Mouse (Mus musculus) neural tube, embryonic 14.5 days (tissue): ENCODE measurements around the gene Phf21a. TPM values are rescaled to one million over a fixed set of nuclear protein-coding genes. Genes with fewer than 3 reads are reported as not detected.

Source experiments
- ATAC-seq: fragments of 200-750 bp; cut with Nextera tagmentation; 2 replicates; pipeline ENCODE4 v1.8.0; 2017; ENCODE audit warnings: low read depth, mild to moderate bottlenecking, moderate TSS enrichment, moderate library complexity
- H3K27ac ChIP-seq: fragments of 300-500 bp; sonication (generic); 2 replicates; pipeline ENCODE4 v1.5.1; 2014; ENCODE audit warnings: low read depth, mild to moderate bottlenecking, control low read depth, low read length, moderate library complexity, mixed read lengths
- H3K27me3 ChIP-seq: fragments of 300-500 bp; sonication (generic); 2 replicates; pipeline ENCODE4 v1.6.1; 2014; ENCODE audit warnings: low read length; ENCODE audit not compliant: control insufficient read depth, insufficient read depth
- H3K36me3 ChIP-seq: fragments of 300-500 bp; sonication (generic); 2 replicates; pipeline ENCODE4 v1.6.1; 2014; ENCODE audit warnings: low read length, mixed read lengths; ENCODE audit not compliant: control insufficient read depth, insufficient read depth
- H3K4me1 ChIP-seq: fragments of 300-500 bp; sonication (generic); 2 replicates; pipeline ENCODE4 v1.6.1; 2014; ENCODE audit warnings: low read length; ENCODE audit not compliant: control insufficient read depth, insufficient read depth
- H3K4me2 ChIP-seq: fragments of 300-500 bp; sonication (generic); 2 replicates; pipeline ENCODE4 v1.6.1; 2014; ENCODE audit warnings: mild to moderate bottlenecking, low read depth, low read length, control low read depth
- H3K4me3 ChIP-seq: fragments of 300-500 bp; sonication (generic); 2 replicates; pipeline ENCODE4 v1.5.1; 2014; ENCODE audit warnings: low read depth, low read length, control low read depth, mixed read lengths
- H3K9ac ChIP-seq: fragments of 300-500 bp; sonication (generic); replicated peaks from 2 replicates; pipeline ENCODE4 v1.6.1; 2014; ENCODE audit warnings: low read depth, mild to moderate bottlenecking, control low read depth, low read length, mixed read lengths
- H3K9me3 ChIP-seq: fragments of 300-500 bp; sonication (generic); 2 replicates; pipeline ENCODE4 v1.6.1; 2016; ENCODE audit warnings: low read length; ENCODE audit not compliant: control insufficient read depth
- WGBS: fragments of 180-500 bp; shearing (Covaris S2); extraction: QIAGEN DNeasy Blood & Tissue Kit; methylation state at CpG from one replicate; pipeline ENCODE4 v1.1.7; 2014; 5-methylcytosine and 5-hydroxymethylcytosine counted together
- polyA plus RNA-seq: library from polyadenylated mRNA; unstranded; fragments of >200 nt; fragmentation: Nextera tagmentation; extraction: Ambion mirVana; gene quantifications from 2 replicates; pipeline ENCODE4 v1.2.1, GENCODE M21; 2014

Phf21a gene
- polyA plus RNA-seq, 1 experiment from 2014 or later, result 39.9 TPM

- Histone ChIP-seq H3K9ac (no peak overlapping the region), H3K4me3 (no peak overlapping the region), H3K4me2 (no peak overlapping the region), H3K27me3 (no peaks in the 10 kb centered on the region), H3K9me3 (no peaks in the 10 kb centered on the region), H3K27ac (no peak overlapping the region), H3K4me1 (peaks cover 22% of the 10 kb centered on the region), H3K36me3 (no peaks in the 10 kb centered on the region)
- ATAC-seq, result no peak
- WGBS, result 79% methylated on average over 5 of the region's 5 CpGs
Measured at GRCm38 (mm10) chr2:92190960-92191359, 98.0 kb downstream of the Phf21a start.

DNA sequence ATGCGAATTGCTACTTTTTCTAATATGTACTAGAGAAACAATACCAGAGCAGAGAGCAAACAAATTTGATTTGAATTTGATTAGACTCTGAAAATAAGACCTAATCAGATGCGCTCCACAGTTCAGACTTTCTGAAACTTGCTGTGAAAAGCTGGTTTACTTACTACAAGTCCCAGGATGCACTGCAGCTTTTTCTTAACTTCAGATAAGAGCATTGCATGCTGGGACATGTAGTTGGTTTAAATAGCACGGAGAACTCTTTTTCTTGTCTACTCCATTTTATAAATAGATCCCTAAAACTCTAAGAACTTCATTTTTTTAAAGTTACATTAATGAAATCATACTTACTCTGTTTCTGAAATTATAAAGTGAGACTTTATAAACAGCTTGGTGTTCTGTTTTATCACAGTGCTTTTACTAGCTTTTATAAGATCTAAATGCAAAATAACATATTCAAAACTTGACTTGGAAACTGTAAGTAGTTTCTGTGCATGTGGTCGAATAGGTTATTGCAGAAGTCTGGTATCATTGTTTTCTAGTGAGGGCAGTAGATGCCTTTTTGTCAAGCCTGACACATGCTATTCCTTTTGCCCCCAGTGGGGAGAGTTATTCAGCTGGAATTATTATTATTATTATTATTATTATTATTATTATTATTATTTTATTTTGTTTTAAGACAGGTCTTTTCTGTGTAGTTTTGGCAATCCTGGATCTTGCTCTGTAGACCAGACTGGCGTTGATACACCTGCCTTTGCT is 99.1 kb downstream of the Phf21a start:
- Histone ChIP-seq H3K27me3 (no peaks in the 10 kb centered on the region), H3K4me1 (peaks cover 15% of the 10 kb centered on the region; the same call in 1 of the 2 replicates), H3K4me2 (no peak overlapping the region), H3K27ac (no peak overlapping the region), H3K4me3 (no peak overlapping the region), H3K9me3 (no peaks in the 10 kb centered on the region), H3K9ac (no peak overlapping the region), H3K36me3 (no peaks in the 10 kb centered on the region)
- 76% methylated on average over 5 of the region's 5 CpGs for WGBS
- ATAC-seq, result no peak

DNA sequence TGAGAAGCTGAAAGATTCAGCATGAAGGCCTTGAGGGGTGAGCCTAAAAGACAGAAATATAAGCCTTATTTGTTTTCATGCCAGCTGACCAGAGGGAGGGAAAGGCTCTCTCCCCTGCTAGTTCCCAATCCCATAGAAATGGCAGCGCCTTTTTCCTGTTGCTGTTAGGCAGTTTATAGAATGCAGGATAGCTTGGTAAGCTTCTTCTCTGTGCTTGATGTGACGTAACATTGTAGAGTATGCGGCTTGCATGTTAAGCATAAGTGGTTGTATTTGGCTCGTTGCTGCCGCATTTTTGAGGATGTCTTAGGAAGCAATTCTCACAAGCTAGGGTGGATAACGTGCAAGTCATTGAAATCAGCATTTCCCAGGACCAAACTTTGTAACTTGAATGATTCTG is 105.2 kb downstream of the Phf21a start:
- Histone ChIP-seq H3K9me3 (no peaks in the 10 kb centered on the region), H3K4me3 (no peak overlapping the region), H3K4me1 (peaks cover 14% of the 10 kb centered on the region; the same call in 1 of the 2 replicates), H3K36me3 (no peaks in the 10 kb centered on the region), H3K27me3 (no peaks in the 10 kb centered on the region), H3K9ac (no peak overlapping the region), H3K27ac (peak overlapping the region; percentile 48), H3K4me2 (peak overlapping the region; percentile 11; the same call in 1 of the 2 replicates)
- no peak for ATAC-seq
- 47% methylated on average over 6 of the region's 6 CpGs for WGBS

- Histone ChIP-seq H3K4me2 (peak overlapping the region; percentile 11; the same call in 1 of the 2 replicates), H3K36me3 (no peaks in the 10 kb centered on the region), H3K9me3 (no peaks in the 10 kb centered on the region), H3K9ac (no peak overlapping the region), H3K27me3 (no peaks in the 10 kb centered on the region), H3K4me3 (no peak overlapping the region), H3K4me1 (peaks cover 14% of the 10 kb centered on the region; the same call in 1 of the 2 replicates), H3K27ac (peak overlapping the region; percentile 48)
- ATAC-seq, result no peak
- WGBS, result 60% methylated on average over 7 of the region's 7 CpGs
Measured at GRCm38 (mm10) chr2:92198747-92199146, 105.8 kb downstream of the Phf21a start.

DNA sequence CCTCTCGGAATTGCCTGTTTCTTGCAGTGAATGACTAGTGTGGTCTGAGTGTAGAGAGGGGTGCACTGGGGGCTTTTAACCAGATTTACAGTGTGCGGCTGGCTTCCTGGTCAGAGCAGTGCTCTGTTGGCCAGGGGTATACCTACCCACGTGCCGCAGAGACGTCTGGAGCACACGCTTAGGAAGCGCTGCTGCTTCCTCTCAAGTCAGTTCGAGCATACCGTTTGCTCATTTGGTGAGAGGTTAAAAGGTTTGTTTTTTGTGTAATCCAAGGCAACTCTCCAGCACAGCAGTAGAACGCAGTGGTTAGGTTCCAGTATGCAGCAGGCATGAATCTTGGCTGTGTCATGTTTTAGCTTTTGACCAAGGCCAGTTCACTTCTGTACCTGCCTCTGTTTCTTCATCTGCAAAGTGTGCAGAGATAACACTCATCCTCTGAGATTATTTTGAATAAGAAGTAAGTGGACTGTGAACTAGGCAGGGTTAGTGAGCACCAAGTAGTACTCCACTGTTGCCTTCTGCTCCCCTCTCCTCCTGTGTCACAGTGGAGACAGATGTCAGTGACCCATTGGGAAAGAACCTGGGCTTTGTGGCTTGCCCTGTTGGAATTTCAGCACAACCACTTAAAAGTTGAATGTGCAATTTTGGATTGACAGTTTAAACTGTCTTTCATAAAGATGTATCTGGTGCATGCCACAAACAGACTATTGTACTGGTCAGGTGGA is 106.8 kb downstream of the Phf21a start:
- H3K36me3 ChIP-seq, result no peaks in the 10 kb centered on the region
- no peak overlapping the region for H3K4me3 ChIP-seq
- no peak overlapping the region for H3K27ac ChIP-seq
- whole genome bisulfite sequencing, result 71% methylated on average over 10 of the region's 10 CpGs
- no peaks in the 10 kb centered on the region for H3K9me3 ChIP-seq
- H3K4me2 ChIP-seq, result no peak overlapping the region
- peaks cover 14% of the 10 kb centered on the region; the same call in 1 of the 2 replicates for H3K4me1 ChIP-seq
- ATAC-seq, result no peak
- H3K27me3 ChIP-seq, result no peaks in the 10 kb centered on the region
- no peak overlapping the region for H3K9ac ChIP-seq

DNA sequence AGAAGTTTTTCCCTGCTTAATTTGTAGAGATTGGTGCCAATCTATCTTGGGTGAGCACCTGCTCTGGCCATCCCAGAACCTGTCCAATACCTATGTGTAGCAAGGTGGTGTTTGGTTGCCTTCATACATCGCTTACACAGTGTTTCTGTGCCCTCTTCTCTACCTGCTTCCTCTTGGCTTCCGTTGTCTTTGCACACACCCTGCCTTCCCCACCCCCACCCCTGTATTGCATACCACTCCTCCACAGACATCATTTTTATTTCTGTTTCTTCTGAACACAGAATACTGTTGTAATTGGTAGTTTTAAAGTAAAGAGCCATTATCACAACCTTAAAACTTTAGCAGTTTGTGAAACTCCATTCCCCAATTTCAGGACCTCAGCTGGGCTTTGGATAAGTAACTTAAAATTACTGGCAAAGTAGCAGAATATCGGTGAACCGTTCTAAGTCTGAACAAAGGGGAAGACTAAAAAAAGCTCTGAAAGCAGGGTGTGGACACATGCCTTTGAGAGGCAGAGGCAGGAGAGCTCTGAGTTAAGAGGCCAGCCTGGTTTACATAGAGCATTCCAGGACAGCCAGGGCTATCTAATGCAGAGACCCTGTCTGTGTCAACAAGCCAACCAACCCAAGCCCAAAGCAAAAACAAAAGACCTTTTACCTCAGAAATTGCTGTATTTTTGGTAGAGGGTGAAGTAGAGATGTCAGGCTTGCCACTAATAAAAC is 109.6 kb downstream of the Phf21a start:
- H3K9ac ChIP-seq, result no peak overlapping the region
- H3K9me3 ChIP-seq, result no peaks in the 10 kb centered on the region
- H3K4me2 ChIP-seq, result no peak overlapping the region
- 72% methylated on average over 4 of the region's 4 CpGs for WGBS
- no peak overlapping the region for H3K27ac ChIP-seq
- H3K4me1 ChIP-seq, result peaks cover 14% of the 10 kb centered on the region; the same call in 1 of the 2 replicates
- H3K27me3 ChIP-seq, result no peaks in the 10 kb centered on the region
- ATAC-seq, result no peak
- no peaks in the 10 kb centered on the region for H3K36me3 ChIP-seq
- H3K4me3 ChIP-seq, result no peak overlapping the region

DNA sequence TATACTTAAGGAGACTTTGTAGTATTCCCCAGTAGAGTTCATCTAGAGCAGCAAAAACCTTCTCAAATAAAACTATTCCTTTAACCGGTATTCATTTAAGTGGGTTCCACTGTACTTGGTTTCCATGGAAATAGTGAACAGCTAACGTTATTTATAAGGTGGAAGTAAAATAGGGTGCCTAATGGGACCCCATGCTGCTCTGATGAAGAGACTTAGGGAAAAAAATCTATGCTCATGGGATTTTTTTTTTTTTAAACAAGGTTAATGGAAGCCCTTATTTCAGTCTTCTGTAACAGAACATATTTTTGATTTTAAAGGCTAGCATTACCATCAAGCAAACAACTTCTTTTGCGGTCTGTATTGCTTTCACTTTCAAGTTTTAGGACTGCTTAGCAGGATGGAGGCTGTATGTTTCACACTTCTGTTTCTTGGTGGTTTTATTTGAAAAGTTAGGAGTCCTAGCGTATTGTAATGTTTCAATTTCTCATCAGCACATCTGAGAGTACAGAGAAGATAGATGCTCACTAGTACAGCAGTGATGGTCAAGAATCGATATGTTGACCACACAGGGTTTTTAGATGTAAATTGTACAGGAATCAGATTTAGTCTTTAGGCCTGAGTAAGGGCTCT is 112.2 kb downstream of the Phf21a start:
- H3K27ac ChIP-seq, result no peak overlapping the region
- no peak overlapping the region for H3K4me3 ChIP-seq
- no peaks in the 10 kb centered on the region for H3K4me1 ChIP-seq
- no peaks in the 10 kb centered on the region for H3K36me3 ChIP-seq
- H3K9ac ChIP-seq, result no peak overlapping the region
- H3K9me3 ChIP-seq, result no peaks in the 10 kb centered on the region
- ATAC-seq, result no peak
- 62% methylated on average over 5 of the region's 5 CpGs for WGBS
- H3K27me3 ChIP-seq, result no peaks in the 10 kb centered on the region
- no peak overlapping the region for H3K4me2 ChIP-seq

GRCm38 (mm10) chr2:92210409-92210808 is 117.5 kb downstream of the Phf21a start:
- no peaks in the 10 kb centered on the region for H3K9me3 ChIP-seq
- H3K27ac ChIP-seq, result no peak overlapping the region
- 97% methylated on average over 1 of the region's 1 CpGs for WGBS
- H3K9ac ChIP-seq, result no peak overlapping the region
- H3K4me3 ChIP-seq, result no peak overlapping the region
- no peaks in the 10 kb centered on the region for H3K27me3 ChIP-seq
- no peak for ATAC-seq
- peaks cover 3% of the 10 kb centered on the region; the same call in 1 of the 2 replicates for H3K36me3 ChIP-seq
- H3K4me1 ChIP-seq, result no peaks in the 10 kb centered on the region
- H3K4me2 ChIP-seq, result no peak overlapping the region
